Mouse (Mus musculus): ENCODE measurements around the gene Tmem220. TPM values are rescaled to one million over a fixed set of nuclear protein-coding genes. Genes with fewer than 3 reads are reported as not detected.

Gene Tmem220
- polyA plus RNA-seq, 1 experiment from 2014 or later = 7.0 TPM

DNA sequence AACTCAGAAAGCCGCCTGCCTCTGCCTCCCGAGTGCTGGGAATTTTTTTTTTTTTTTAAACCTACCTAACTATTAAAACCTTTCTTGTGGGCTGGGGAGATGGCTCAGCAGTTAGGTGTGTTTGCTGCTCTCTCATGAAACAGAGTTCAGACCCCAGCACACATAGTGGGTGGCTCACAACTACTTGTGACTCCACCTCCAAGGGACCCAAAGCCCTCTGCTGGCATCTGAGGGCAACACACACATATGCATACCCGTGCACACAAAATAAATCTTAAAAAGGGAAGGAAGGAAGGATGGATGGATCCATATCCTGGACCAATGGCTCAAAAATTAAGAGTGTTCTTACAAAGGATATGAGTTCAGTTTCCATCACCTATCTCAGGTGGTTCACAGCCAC, 24.3 kb downstream of the Tmem220 start:
- WGBS = 88% methylated on average over 3 of the region's 3 CpGs
- peak; percentile 28 for TF ChIP-seq CTCF (IDR thresholded peaks at IDR 0.05; ENCODE audit: low read depth)

DNA sequence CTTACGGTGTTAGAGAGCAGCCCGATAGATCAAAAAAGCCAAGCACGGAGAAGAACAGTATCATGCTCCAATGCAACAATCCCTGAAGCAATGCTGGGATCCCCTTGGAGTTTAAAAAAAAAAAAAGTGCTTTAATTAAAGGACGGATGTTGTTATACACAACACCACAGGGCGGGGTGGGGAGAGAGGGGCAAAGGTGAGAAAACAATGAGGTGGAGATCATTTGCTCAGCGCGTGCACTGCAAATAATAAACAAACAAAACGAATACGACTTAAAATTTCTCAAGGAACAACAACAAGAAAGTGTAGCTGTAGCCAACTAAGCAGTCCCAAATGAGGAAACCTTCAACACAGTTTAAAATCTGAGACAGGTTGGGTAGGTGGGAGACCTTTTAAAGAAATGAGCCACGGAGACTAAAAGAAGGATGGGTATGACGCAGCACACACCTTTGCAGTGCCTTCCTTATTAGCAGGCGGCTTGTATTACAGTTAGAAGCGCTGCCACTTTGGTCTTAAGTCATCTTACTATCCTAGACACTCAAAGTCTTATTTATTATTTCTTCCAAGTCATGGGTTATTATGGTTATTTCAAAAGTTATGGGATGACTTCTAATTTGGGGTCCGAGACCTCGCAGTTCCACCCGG, 26.8 kb downstream of the Tmem220 start:
- no peak for TF ChIP-seq CTCF (IDR thresholded peaks at IDR 0.05; ENCODE audit: low read depth)
- H3K4me2 ChIP-seq (replicated peaks; ENCODE audit: low read depth) = peak overlapping the region; percentile 74
- no peaks in the 10 kb centered on the region for H3K27me3 ChIP-seq (replicated peaks; ENCODE audit: control insufficient read depth, insufficient read depth, low read length)
- H3K9ac ChIP-seq (ENCODE audit: low read depth, low read length) = peak overlapping the region; percentile 91
- H3K27ac ChIP-seq (ENCODE audit: low read depth, low read length) = peak overlapping the region; percentile 88
- 8% methylated on average over 16 of the region's 16 CpGs for WGBS
- H3K4me3 ChIP-seq (ENCODE audit: low read depth, low read length) = peak overlapping the region; percentile 95
- ATAC-seq = peak; percentile 52
- no peaks in the 10 kb centered on the region for H3K9me3 ChIP-seq (ENCODE audit: control insufficient read depth)
- peaks cover 13% of the 10 kb centered on the region for H3K36me3 ChIP-seq (ENCODE audit: control insufficient read depth, insufficient read depth)
- no peaks in the 10 kb centered on the region; the same call in 1 of the 2 replicates for H3K4me1 ChIP-seq (replicated peaks; ENCODE audit: control insufficient read depth, insufficient read depth, low read length)

More for the DNA sequence above, 24.3 kb downstream of the Tmem220 start:
- ATAC-seq = no peak
- Histone ChIP-seq H3K9ac (ENCODE audit: low read depth, low read length) (no peak overlapping the region), H3K36me3 (ENCODE audit: control insufficient read depth, insufficient read depth) (peaks cover 6% of the 10 kb centered on the region; the same call in 1 of the 2 replicates), H3K4me1 (replicated peaks; ENCODE audit: control insufficient read depth, insufficient read depth, low read length) (peaks cover 6% of the 10 kb centered on the region; the same call in 1 of the 2 replicates), H3K27me3 (replicated peaks; ENCODE audit: control insufficient read depth, insufficient read depth, low read length) (no peaks in the 10 kb centered on the region), H3K4me3 (ENCODE audit: low read depth, low read length) (no peak overlapping the region), H3K9me3 (ENCODE audit: control insufficient read depth) (no peaks in the 10 kb centered on the region), H3K4me2 (replicated peaks; ENCODE audit: low read depth) (no peak overlapping the region), H3K27ac (ENCODE audit: low read depth, low read length) (no peak overlapping the region)

DNA sequence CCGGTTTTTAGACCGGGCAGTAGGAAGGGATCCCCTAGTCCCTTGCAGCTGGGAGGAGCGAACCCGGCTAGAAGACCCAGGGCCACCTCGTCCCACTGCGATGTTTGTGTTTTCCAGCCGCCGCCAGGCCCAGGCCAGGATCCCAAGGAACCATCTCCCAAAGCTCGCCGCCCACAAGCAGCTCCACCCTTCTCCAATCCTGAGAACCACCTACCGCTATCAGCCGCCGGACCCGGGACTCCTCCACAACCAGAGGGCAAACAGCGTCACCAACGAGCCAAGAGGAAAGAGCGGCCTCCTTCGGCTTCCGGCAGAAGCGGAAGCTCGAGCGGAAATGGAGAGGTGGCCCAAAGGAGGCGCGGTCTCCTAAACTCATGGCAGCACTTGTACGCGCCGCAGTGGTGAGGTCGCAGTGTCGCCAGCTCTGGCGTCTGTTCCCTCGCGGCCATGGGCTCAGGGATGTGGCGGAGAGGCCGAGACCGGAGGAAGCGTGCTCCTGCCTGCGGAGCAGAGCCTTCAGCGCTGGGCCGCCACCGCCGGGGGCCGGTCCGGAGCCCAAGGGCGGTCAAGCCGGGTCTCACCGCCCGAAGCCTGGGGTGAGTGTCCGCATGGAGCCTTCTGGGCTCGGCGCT, 27.5 kb downstream of the Tmem220 start, which contains the start of the genes Adprm and Sco1:
TSS of gene Adprm (minus strand) at position 274 of the 632 bp plus-strand sequence.
TSS of gene Sco1 (plus strand) at position 350 of the 632 bp plus-strand sequence.
- Histone ChIP-seq H3K4me1 (replicated peaks; ENCODE audit: control insufficient read depth, insufficient read depth, low read length) (no peaks in the 10 kb centered on the region; the same call in 1 of the 2 replicates), H3K36me3 (ENCODE audit: control insufficient read depth, insufficient read depth) (peaks cover 18% of the 10 kb centered on the region), H3K9me3 (ENCODE audit: control insufficient read depth) (no peaks in the 10 kb centered on the region), H3K4me3 (ENCODE audit: low read depth, low read length) (peak within 1 kb of the TSS; percentile 95), H3K27ac (ENCODE audit: low read depth, low read length) (peak within 1 kb of the TSS; percentile 88), H3K27me3 (replicated peaks; ENCODE audit: control insufficient read depth, insufficient read depth, low read length) (no peaks in the 10 kb centered on the region), H3K9ac (ENCODE audit: low read depth, low read length) (peak within 1 kb of the TSS; percentile 91), H3K4me2 (replicated peaks; ENCODE audit: low read depth) (peak within 1 kb of the TSS; percentile 74)
- peak; percentile 91 for ATAC-seq
- under 1% methylated on average over 50 of the region's 50 CpGs for WGBS
- peak; percentile 70 for TF ChIP-seq CTCF (IDR thresholded peaks at IDR 0.05; ENCODE audit: low read depth)

DNA sequence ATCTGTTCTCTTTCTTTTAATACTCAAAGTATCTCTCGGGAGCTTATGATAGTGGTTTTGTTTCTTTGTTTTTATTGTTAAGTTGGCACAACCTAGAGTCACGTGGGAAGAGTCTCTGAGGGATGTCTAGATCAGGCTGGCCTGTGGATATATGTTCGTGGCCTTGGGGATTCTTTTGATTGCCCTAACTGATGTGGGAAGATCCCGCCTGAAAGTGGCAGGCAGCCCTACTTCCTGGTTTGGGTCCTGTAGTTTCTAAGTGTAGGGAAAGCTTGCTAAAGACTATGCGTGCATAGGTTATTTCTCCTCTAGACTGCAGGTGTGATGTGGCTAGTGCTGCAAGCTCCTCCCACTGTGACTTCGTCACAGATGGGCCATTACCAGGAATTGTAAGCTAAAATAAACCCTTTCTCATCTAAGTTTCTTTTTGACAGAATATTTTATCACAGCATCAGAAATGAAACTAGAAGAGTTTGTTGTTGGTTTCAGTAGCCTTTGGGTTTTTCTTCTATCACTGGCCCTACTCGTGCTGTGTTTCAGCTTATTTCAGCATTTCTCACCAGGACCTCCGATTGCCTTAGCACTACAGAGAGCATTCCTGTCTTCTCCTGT, 29.9 kb downstream of the Tmem220 start:
- no peak overlapping the region for H3K4me3 ChIP-seq (ENCODE audit: low read depth, low read length)

DNA sequence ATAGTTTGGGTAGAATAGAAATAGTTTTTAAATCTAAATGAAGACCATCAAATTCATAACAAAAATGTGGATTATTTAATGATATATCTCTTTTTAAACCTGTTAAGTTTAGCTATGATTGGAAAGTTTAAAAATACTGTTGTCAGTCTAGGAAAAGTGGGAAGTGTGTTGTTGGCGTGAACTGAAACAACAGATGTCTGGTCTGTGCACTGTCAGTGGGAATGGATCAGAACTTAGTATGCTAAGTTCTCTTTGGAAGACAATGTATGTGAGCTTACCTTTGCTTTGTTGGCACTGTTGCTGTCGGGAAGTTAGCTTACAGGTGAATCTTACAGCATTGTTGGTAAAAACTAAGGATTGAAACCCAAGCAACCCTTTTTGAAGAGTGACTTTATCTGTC, 36.4 kb downstream of the Tmem220 start:
- H3K27me3 ChIP-seq (replicated peaks; ENCODE audit: control insufficient read depth, insufficient read depth, low read length) = no peaks in the 10 kb centered on the region
- no peak overlapping the region for H3K4me3 ChIP-seq (ENCODE audit: low read depth, low read length)
- no peaks in the 10 kb centered on the region for H3K9me3 ChIP-seq (ENCODE audit: control insufficient read depth)
- no peak overlapping the region for H3K27ac ChIP-seq (ENCODE audit: low read depth, low read length)
- ATAC-seq = no peak
- H3K4me1 ChIP-seq (replicated peaks; ENCODE audit: control insufficient read depth, insufficient read depth, low read length) = no peaks in the 10 kb centered on the region
- H3K36me3 ChIP-seq (ENCODE audit: control insufficient read depth, insufficient read depth) = peaks cover 70% of the 10 kb centered on the region
- no peak for TF ChIP-seq CTCF (IDR thresholded peaks at IDR 0.05; ENCODE audit: low read depth)
- 94% methylated on average over 2 of the region's 2 CpGs for WGBS
- H3K9ac ChIP-seq (ENCODE audit: low read depth, low read length) = no peak overlapping the region
- no peak overlapping the region for H3K4me2 ChIP-seq (replicated peaks; ENCODE audit: low read depth)

More for the DNA sequence above, 29.9 kb downstream of the Tmem220 start:
- Histone ChIP-seq H3K36me3 (ENCODE audit: control insufficient read depth, insufficient read depth) (peaks cover 37% of the 10 kb centered on the region), H3K4me1 (replicated peaks; ENCODE audit: control insufficient read depth, insufficient read depth, low read length) (no peaks in the 10 kb centered on the region; the same call in 1 of the 2 replicates), H3K9me3 (ENCODE audit: control insufficient read depth) (no peaks in the 10 kb centered on the region), H3K27me3 (replicated peaks; ENCODE audit: control insufficient read depth, insufficient read depth, low read length) (no peaks in the 10 kb centered on the region), H3K9ac (ENCODE audit: low read depth, low read length) (no peak overlapping the region), H3K4me2 (replicated peaks; ENCODE audit: low read depth) (no peak overlapping the region), H3K27ac (ENCODE audit: low read depth, low read length) (no peak overlapping the region)
- WGBS = 85% methylated on average over 8 of the region's 8 CpGs
- TF ChIP-seq CTCF (IDR thresholded peaks at IDR 0.05; ENCODE audit: low read depth) = no peak
- no peak for ATAC-seq

DNA sequence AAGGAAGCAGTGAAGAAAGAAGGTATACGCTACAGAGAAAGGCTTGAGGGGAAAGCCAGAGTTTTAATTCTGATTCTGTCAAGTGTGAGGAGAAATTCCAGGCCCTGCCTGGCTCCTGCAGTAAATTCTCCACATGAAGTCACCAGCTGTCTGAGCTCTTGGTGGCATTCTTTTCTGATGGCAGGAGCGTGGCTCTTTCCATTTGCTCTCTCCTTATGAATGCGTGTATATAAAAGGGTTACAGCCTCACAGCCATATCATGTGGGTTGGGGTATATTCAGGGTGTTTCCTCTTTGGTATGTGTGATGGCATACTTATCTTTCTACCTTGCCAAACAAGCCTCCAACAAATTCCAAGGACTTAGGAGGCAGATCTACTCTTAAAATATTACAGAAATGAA, 37.8 kb downstream of the Tmem220 start:
- 92% methylated on average over 3 of the region's 3 CpGs for WGBS
- Histone ChIP-seq H3K9ac (ENCODE audit: low read depth, low read length) (no peak overlapping the region), H3K27me3 (replicated peaks; ENCODE audit: control insufficient read depth, insufficient read depth, low read length) (no peaks in the 10 kb centered on the region), H3K36me3 (ENCODE audit: control insufficient read depth, insufficient read depth) (peaks cover 56% of the 10 kb centered on the region), H3K9me3 (ENCODE audit: control insufficient read depth) (no peaks in the 10 kb centered on the region), H3K4me3 (ENCODE audit: low read depth, low read length) (no peak overlapping the region), H3K27ac (ENCODE audit: low read depth, low read length) (no peak overlapping the region), H3K4me2 (replicated peaks; ENCODE audit: low read depth) (no peak overlapping the region), H3K4me1 (replicated peaks; ENCODE audit: control insufficient read depth, insufficient read depth, low read length) (no peaks in the 10 kb centered on the region)
- TF ChIP-seq CTCF (IDR thresholded peaks at IDR 0.05; ENCODE audit: low read depth) = no peak
- no peak for ATAC-seq
